ENCODE assay signal across 8 mouse cellular contexts in genomic region chr12:25095974-25096639, GRCm38 (mm10). TPM values are rescaled to one million over a fixed set of nuclear protein-coding genes. Genes with fewer than 3 reads are reported as not detected.
DNase-seq lines count a peak whose midpoint lies in the region; ATAC-seq and TF ChIP-seq lines count a peak whose summit lies in the region.

No protein-coding gene starts in this region.

- no peak for TF ChIP-seq CTCF in brain, embryonic 14.5 days (IDR thresholded peaks at IDR 0.05; ENCODE audit: borderline replicate concordance, extremely low read depth, insufficient read depth, insufficient read length)

- H3K9me3 ChIP-seq in erythroblast, embryonic 14.5 days (ENCODE audit: control insufficient read depth, low read length), result no peaks in the 10 kb centered on the region; the same call in 1 of the 2 replicates
- no peaks in the 10 kb centered on the region for H3K9me3 ChIP-seq in heart, embryonic 12.5 days (replicated peaks)
- no peaks in the 10 kb centered on the region for H3K9me3 ChIP-seq in kidney, embryonic 16.5 days (ENCODE audit: low read length)

- H3K36me3 ChIP-seq in erythroblast, embryonic 14.5 days (ENCODE audit: control insufficient read depth), result no peaks in the 10 kb centered on the region
- 0 out of 2 replicates have a peak, but pooled peaks cover 2% of the 10 kb centered on the region for H3K36me3 ChIP-seq in heart, embryonic 12.5 days
- no peaks in the 10 kb centered on the region for H3K36me3 ChIP-seq in kidney, embryonic 16.5 days (ENCODE audit: insufficient read depth, low read length)

- peak; percentile 97 for DNase-seq in CD4-positive helper T cell, adult 2 months (ENCODE audit: low read depth, low spot score)
- peak; percentile 99 for DNase-seq in brain, embryonic 14.5 days (ENCODE audit: low read depth)
- DNase-seq in liver, result peak; percentile 88
- DNase-seq in monocyte, adult 2 months (ENCODE audit: low read depth in 1 of 2, low spot score in 2 of 2), result peak; percentile 92 to 94
- peak; percentile 81 to 84 for DNase-seq in spleen, postnatal 14 days (ENCODE audit: low spot score in 2 of 2)

- H3K4me2 ChIP-seq in heart, embryonic 12.5 days, result peak overlapping the region; percentile 86
- H3K4me2 ChIP-seq in kidney, embryonic 16.5 days (replicated peaks; ENCODE audit: low read depth, low read length), result peak overlapping the region; percentile 94

- H3K9ac ChIP-seq in heart, embryonic 12.5 days, result peak overlapping the region; percentile 92
- peak overlapping the region; percentile 92 for H3K9ac ChIP-seq in kidney, embryonic 16.5 days (replicated peaks; ENCODE audit: low read length)

- peaks cover 7% of the 10 kb centered on the region for H3K4me1 ChIP-seq in erythroblast, embryonic 14.5 days (ENCODE audit: control insufficient read depth)
- peaks cover 31% of the 10 kb centered on the region for H3K4me1 ChIP-seq in heart, embryonic 12.5 days (replicated peaks)
- H3K4me1 ChIP-seq in kidney, embryonic 16.5 days (ENCODE audit: insufficient read depth, low read length), result peaks cover 39% of the 10 kb centered on the region

- peak overlapping the region; percentile 97 for H3K27ac ChIP-seq in heart, embryonic 12.5 days (ENCODE audit: poor library complexity, severe bottlenecking)
- peak overlapping the region; percentile 100 for H3K27ac ChIP-seq in kidney, embryonic 16.5 days (ENCODE audit: low read length)

- ATAC-seq in heart, embryonic 12.5 days (ENCODE audit: insufficient number of reproducible peaks, low FRiP score), result peak; percentile 86
- peak; percentile 90 for ATAC-seq in kidney, embryonic 16.5 days (ENCODE audit: low FRiP score, low TSS enrichment)

- H3K4me3 ChIP-seq in erythroblast, embryonic 14.5 days (replicated peaks), result peak overlapping the region; percentile 58
- peak overlapping the region; percentile 93 for H3K4me3 ChIP-seq in heart, embryonic 12.5 days
- H3K4me3 ChIP-seq in kidney, embryonic 16.5 days (ENCODE audit: low read length), result peak overlapping the region; percentile 89

- under 1% methylated on average over 41 of the region's 41 CpGs for WGBS in heart, embryonic 12.5 days
- WGBS in kidney, embryonic 16.5 days, result 0% methylated on average over 41 of the region's 41 CpGs

- peak; percentile 84; the same call in 1 of the 2 replicates for TF ChIP-seq POLR2A in brain, embryonic 14.5 days (IDR thresholded peaks at IDR 0.05; ENCODE audit: borderline replicate concordance, extremely low read depth, insufficient read depth, insufficient read length, poor library complexity, severe bottlenecking)

- peaks cover 92% of the 10 kb centered on the region for H3K27me3 ChIP-seq in erythroblast, embryonic 14.5 days (ENCODE audit: control insufficient read depth)
- H3K27me3 ChIP-seq in heart, embryonic 12.5 days (replicated peaks), result no peaks in the 10 kb centered on the region
- no peaks in the 10 kb centered on the region for H3K27me3 ChIP-seq in kidney, embryonic 16.5 days (ENCODE audit: insufficient read depth, low read length)

RNA-seq across cellular contexts. Expression of gene Id2, which starts 0.8 kb away (rescaled TPM):
- polyA plus RNA-seq in brain, embryonic 14.5 days (2012; rRNA removed), result 130 and 168 TPM in 2 replicates
- polyA plus RNA-seq in erythroblast, embryonic 14.5 days (2012), result 0.06 TPM in 1 of 2 replicates, not detected in the other
- polyA plus RNA-seq in heart, embryonic 12.5 days (2016; fragmentation: Nextera tagmentation; extraction: Ambion mirVana), result 433 and 441 TPM in 2 replicates
- polyA plus RNA-seq in kidney, embryonic 16.5 days (2015; fragmentation: Nextera tagmentation; extraction: Ambion mirVana), result 474 and 534 TPM in 2 replicates

Comparison
In these comparisons a context has a peak if more than half of its experiments do, and no peak if none do; other contexts are left out.
1. Peak in every context shown above with its lines: DNase-seq, ATAC-seq, H3K4me3 ChIP-seq and H3K27ac ChIP-seq.
2. RNA of gene Id2, which starts 0.8 kb away (polyA plus RNA-seq): 474 to 534 TPM in kidney, embryonic 16.5 days, 433 to 441 TPM in heart, embryonic 12.5 days and 130 to 168 TPM in brain, embryonic 14.5 days; 0.06 TPM in erythroblast, embryonic 14.5 days; every median in the first group is over 100 times any median in the second.